Mouse (Mus musculus): ENCODE results near the gene Tph2. TPM values are rescaled to one million over a fixed set of nuclear protein-coding genes. Genes with fewer than 3 reads are reported as not detected.

Tph2 gene
- polyA plus RNA-seq, 1 experiment = 0.75 TPM

DNA sequence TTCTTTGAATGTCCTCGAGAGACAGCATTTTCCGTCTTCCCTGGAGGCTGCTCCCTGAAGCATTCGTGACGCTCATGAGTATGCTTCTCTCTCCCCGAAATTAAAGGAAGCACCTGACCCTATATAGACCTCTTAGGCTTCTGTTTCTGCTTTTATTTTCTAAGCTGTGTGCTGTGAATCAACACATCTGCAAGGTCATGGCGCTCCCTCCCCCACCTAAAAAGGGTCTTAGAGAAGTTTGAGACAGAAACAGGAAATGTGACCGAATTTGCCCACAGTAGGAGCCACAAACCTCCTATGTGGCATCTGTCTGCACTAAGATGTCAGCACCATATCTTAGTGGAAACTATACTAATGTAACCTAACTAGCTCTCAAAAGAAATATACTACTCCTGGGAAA is 124.1 kb downstream of the Tph2 start:
- no peaks in the 10 kb centered on the region for H3K4me1 ChIP-seq (ENCODE audit: control insufficient read depth, insufficient read depth, low read length)
- no peak for TF ChIP-seq POLR2A (IDR thresholded peaks at IDR 0.05; ENCODE audit: control insufficient read depth, low read depth, low read length)
- no peak for TF ChIP-seq CTCF (IDR thresholded peaks at IDR 0.05; ENCODE audit: control insufficient read depth, insufficient read depth, insufficient replicate concordance, low read depth, low read length)
- H3K27me3 ChIP-seq (ENCODE audit: control insufficient read depth, insufficient read depth, low read length) = no peaks in the 10 kb centered on the region
- no peak overlapping the region for H3K4me3 ChIP-seq (ENCODE audit: control insufficient read depth, low read depth, low read length)
- H3K27ac ChIP-seq (ENCODE audit: control insufficient read depth, insufficient read depth, low read depth, low read length) = no peak overlapping the region
- H3K36me3 ChIP-seq (ENCODE audit: control insufficient read depth, insufficient read depth, low read length) = no peaks in the 10 kb centered on the region

DNA sequence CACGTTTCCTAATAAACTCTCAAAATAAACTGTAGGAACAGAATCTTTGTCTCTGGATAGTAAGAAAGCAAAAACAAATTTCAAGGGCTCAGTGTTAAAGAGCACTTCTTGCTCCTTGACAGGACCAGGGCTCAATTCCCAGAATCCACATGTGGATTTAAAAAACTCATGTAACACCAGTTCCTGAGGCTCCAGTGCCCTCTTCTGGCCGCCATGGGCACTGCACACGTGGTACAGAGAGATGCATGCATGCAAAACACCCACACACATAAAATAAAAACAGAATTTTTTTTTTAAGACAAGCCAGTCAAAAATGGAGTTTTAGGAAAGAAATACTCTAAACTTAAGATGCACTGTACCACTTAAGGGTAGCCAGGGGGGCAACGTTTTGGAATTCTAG is 133.2 kb downstream of the Tph2 start:
- TF ChIP-seq POLR2A (IDR thresholded peaks at IDR 0.05; ENCODE audit: control insufficient read depth, low read depth, low read length) (no peak), CTCF (IDR thresholded peaks at IDR 0.05; ENCODE audit: control insufficient read depth, insufficient read depth, insufficient replicate concordance, low read depth, low read length) (peak; percentile 79; the same call in 1 of the 2 replicates)
- H3K4me3 ChIP-seq (ENCODE audit: control insufficient read depth, low read depth, low read length) = no peak overlapping the region
- no peak overlapping the region for H3K27ac ChIP-seq (ENCODE audit: control insufficient read depth, insufficient read depth, low read depth, low read length)
- H3K4me1 ChIP-seq (ENCODE audit: control insufficient read depth, insufficient read depth, low read length) = peaks cover 5% of the 10 kb centered on the region; the same call in 1 of the 2 replicates
- no peaks in the 10 kb centered on the region for H3K36me3 ChIP-seq (ENCODE audit: control insufficient read depth, insufficient read depth, low read length)
- no peaks in the 10 kb centered on the region for H3K27me3 ChIP-seq (ENCODE audit: control insufficient read depth, insufficient read depth, low read length)

DNA sequence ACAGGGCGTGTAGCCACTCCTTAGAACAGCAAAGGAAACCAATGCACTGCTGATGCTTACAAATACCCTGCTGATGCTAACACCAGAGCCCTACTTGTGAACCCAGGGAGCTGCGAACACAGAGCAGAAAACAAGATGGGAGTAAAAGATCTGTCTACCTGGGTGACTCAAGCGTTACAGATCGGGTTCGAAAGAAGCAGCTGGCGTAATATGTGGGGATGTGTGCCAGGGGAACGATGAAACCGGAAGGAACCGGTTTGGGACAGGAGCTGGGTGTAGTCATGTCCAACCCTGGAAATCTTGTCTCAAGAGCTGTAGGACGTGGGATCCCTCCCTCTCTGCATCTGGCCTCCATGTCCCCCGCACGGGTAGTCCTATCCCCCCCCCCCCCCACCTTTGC is 134.1 kb downstream of the Tph2 start:
- H3K27me3 ChIP-seq (ENCODE audit: control insufficient read depth, insufficient read depth, low read length) = no peaks in the 10 kb centered on the region
- no peak for TF ChIP-seq POLR2A (IDR thresholded peaks at IDR 0.05; ENCODE audit: control insufficient read depth, low read depth, low read length)
- TF ChIP-seq CTCF (IDR thresholded peaks at IDR 0.05; ENCODE audit: control insufficient read depth, insufficient read depth, insufficient replicate concordance, low read depth, low read length) = no peak
- H3K4me3 ChIP-seq (ENCODE audit: control insufficient read depth, low read depth, low read length) = peak overlapping the region; percentile 45
- H3K27ac ChIP-seq (ENCODE audit: control insufficient read depth, insufficient read depth, low read depth, low read length) = no peak overlapping the region
- H3K4me1 ChIP-seq (ENCODE audit: control insufficient read depth, insufficient read depth, low read length) = peaks cover 5% of the 10 kb centered on the region; the same call in 1 of the 2 replicates
- no peaks in the 10 kb centered on the region for H3K36me3 ChIP-seq (ENCODE audit: control insufficient read depth, insufficient read depth, low read length)

DNA sequence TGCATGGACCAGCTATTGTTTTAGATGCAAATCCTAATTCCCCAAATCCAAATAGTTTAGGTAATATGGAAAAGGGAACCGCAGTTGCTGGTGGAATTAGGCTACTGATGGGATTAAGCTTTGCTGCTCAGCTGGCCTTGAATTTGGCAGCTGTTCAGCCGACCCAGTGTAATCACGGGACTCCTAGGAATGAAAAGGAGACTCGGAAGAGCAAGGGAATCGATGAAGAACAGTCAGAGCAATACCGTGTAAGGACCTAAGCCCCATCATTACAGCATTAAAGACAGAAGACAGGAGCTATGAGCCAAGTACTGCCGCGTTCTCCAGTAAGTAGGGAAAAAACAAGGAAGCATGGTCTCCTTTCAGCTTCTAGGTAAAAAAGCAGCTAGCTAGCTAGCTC is 134.6 kb downstream of the Tph2 start:
- TF ChIP-seq CTCF (IDR thresholded peaks at IDR 0.05; ENCODE audit: control insufficient read depth, insufficient read depth, insufficient replicate concordance, low read depth, low read length) (no peak), POLR2A (IDR thresholded peaks at IDR 0.05; ENCODE audit: control insufficient read depth, low read depth, low read length) (no peak)
- Histone ChIP-seq H3K27me3 (ENCODE audit: control insufficient read depth, insufficient read depth, low read length) (no peaks in the 10 kb centered on the region), H3K4me3 (ENCODE audit: control insufficient read depth, low read depth, low read length) (no peak overlapping the region), H3K36me3 (ENCODE audit: control insufficient read depth, insufficient read depth, low read length) (no peaks in the 10 kb centered on the region), H3K4me1 (ENCODE audit: control insufficient read depth, insufficient read depth, low read length) (peaks cover 5% of the 10 kb centered on the region; the same call in 1 of the 2 replicates), H3K27ac (ENCODE audit: control insufficient read depth, insufficient read depth, low read depth, low read length) (no peak overlapping the region)

DNA sequence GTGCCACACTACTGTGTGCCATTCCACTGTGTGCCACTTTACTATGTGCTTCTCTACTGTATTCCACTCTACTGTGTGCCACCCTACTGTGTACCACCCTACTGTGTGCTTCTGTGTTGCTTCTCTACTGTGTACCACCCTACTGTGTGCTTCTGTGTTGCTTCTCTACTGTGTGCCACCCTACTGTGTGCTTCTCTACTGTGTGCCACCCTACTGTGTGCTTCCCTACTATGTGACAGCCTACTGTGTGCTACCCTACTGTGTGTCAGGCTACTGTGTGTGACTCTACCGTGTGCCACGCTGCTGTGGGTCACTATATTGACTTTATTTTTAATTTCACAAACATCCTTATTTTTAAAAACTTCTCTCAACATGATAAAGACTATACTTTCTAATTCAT is 136.3 kb downstream of the Tph2 start:
- H3K27me3 ChIP-seq (ENCODE audit: control insufficient read depth, insufficient read depth, low read length) = no peaks in the 10 kb centered on the region
- H3K27ac ChIP-seq (ENCODE audit: control insufficient read depth, insufficient read depth, low read depth, low read length) = no peak overlapping the region
- TF ChIP-seq POLR2A (IDR thresholded peaks at IDR 0.05; ENCODE audit: control insufficient read depth, low read depth, low read length) = no peak
- no peak for TF ChIP-seq CTCF (IDR thresholded peaks at IDR 0.05; ENCODE audit: control insufficient read depth, insufficient read depth, insufficient replicate concordance, low read depth, low read length)

DNA sequence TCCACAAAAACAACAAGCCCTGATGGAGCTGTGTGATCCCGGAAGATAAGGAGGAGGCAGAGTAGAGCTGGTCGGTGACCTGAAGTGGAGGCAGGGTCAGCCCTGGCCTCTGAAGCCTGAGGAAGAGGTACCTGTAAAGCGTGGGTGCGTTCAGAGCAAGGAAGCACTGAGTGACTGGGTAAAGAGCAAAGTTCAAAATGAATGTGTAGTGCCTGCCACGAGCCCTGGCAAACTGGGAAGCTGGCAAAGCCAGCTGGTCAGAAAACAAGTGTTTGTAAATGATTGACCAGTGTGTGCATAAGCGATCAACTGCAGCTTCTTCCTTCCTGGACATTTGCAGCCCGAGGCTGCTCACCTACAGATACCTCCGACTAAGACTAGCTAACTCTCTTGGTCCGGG is 149.1 kb downstream of the Tph2 start:
- H3K4me1 ChIP-seq (ENCODE audit: control insufficient read depth, insufficient read depth, low read length) = no peaks in the 10 kb centered on the region

More for the DNA sequence above, 136.3 kb downstream of the Tph2 start:
- peaks cover 5% of the 10 kb centered on the region; the same call in 1 of the 2 replicates for H3K4me1 ChIP-seq (ENCODE audit: control insufficient read depth, insufficient read depth, low read length)
- H3K36me3 ChIP-seq (ENCODE audit: control insufficient read depth, insufficient read depth, low read length) = no peaks in the 10 kb centered on the region
- H3K4me3 ChIP-seq (ENCODE audit: control insufficient read depth, low read depth, low read length) = no peak overlapping the region

More for the DNA sequence above, 149.1 kb downstream of the Tph2 start:
- Histone ChIP-seq H3K36me3 (ENCODE audit: control insufficient read depth, insufficient read depth, low read length) (no peaks in the 10 kb centered on the region), H3K27ac (ENCODE audit: control insufficient read depth, insufficient read depth, low read depth, low read length) (no peak overlapping the region), H3K27me3 (ENCODE audit: control insufficient read depth, insufficient read depth, low read length) (no peaks in the 10 kb centered on the region), H3K4me3 (ENCODE audit: control insufficient read depth, low read depth, low read length) (no peak overlapping the region)
- TF ChIP-seq CTCF (IDR thresholded peaks at IDR 0.05; ENCODE audit: control insufficient read depth, insufficient read depth, insufficient replicate concordance, low read depth, low read length) (no peak), POLR2A (IDR thresholded peaks at IDR 0.05; ENCODE audit: control insufficient read depth, low read depth, low read length) (no peak)

Other genes starting within 250 kb of the Tph2 start
- 38.4 and 41.5 TPM in 2 replicates for gene Tbc1d15, start 66.4 kb upstream of the Tph2 start, polyA plus RNA-seq (2012; rRNA removed)
- gene Rab21, start 130.6 kb upstream of the Tph2 start, polyA plus RNA-seq (2012; rRNA removed) = 6.7 and 8.3 TPM in 2 replicates
- gene Tmem19, start 177.5 kb upstream of the Tph2 start, polyA plus RNA-seq (2012; rRNA removed) = 6.0 and 6.8 TPM in 2 replicates
- 2.5 and 3.0 TPM in 2 replicates for gene Thap2, start 199.4 kb upstream of the Tph2 start, polyA plus RNA-seq (2012; rRNA removed)
- 25.2 and 36.1 TPM in 2 replicates for gene Zfc3h1, start 199.9 kb upstream of the Tph2 start, polyA plus RNA-seq (2012; rRNA removed)